Mouse (Mus musculus) lung, embryonic 16.5 days (tissue): Measurements from ENCODE around the gene Grid2. TPM values are rescaled to one million over a fixed set of nuclear protein-coding genes. Genes with fewer than 3 reads are reported as not detected.

Experiments
- ATAC-seq: fragments of 200-750 bp; cut with Nextera tagmentation; 2 replicates; pipeline ENCODE4 v1.8.0; 2017; ENCODE audit warnings: low read depth, mild to moderate bottlenecking, moderate library complexity
- H3K27ac ChIP-seq: fragments of 300-500 bp; sonication (generic); 2 replicates; pipeline ENCODE4 v1.5.1; 2014; ENCODE audit warnings: mild to moderate bottlenecking, control low read depth, low read length
- H3K27me3 ChIP-seq: fragments of 300-500 bp; sonication (generic); 2 replicates; pipeline ENCODE4 v1.6.1; 2014; ENCODE audit warnings: low read depth, low read length, mixed read lengths; ENCODE audit not compliant: control insufficient read depth, insufficient read depth
- H3K36me3 ChIP-seq: fragments of 300-500 bp; sonication (generic); 2 replicates; pipeline ENCODE4 v1.6.1; 2014; ENCODE audit warnings: low read length; ENCODE audit not compliant: control insufficient read depth, insufficient read depth
- H3K4me1 ChIP-seq: fragments of 300-500 bp; sonication (generic); replicated peaks from 2 replicates; pipeline ENCODE4 v1.6.1; 2014; ENCODE audit warnings: low read length, mixed read lengths; ENCODE audit not compliant: control insufficient read depth, insufficient read depth
- H3K4me2 ChIP-seq: fragments of 300-500 bp; sonication (generic); 2 replicates; pipeline ENCODE4 v1.6.1; 2014; ENCODE audit warnings: low read depth, low read length, control low read depth
- H3K4me3 ChIP-seq: fragments of 300-500 bp; sonication (generic); 2 replicates; pipeline ENCODE4 v1.5.1; 2014; ENCODE audit warnings: mild to moderate bottlenecking, low read length, control low read depth
- H3K9ac ChIP-seq: fragments of 300-500 bp; sonication (generic); 2 replicates; pipeline ENCODE4 v1.6.1; 2014; ENCODE audit warnings: low read length, control low read depth
- H3K9me3 ChIP-seq: fragments of 300-500 bp; sonication (generic); 2 replicates; pipeline ENCODE4 v1.6.1; 2016; ENCODE audit warnings: low read length; ENCODE audit not compliant: control insufficient read depth
- WGBS: fragments of 180-500 bp; shearing (Covaris S2); extraction: QIAGEN DNeasy Blood & Tissue Kit; methylation state at CpG from one replicate; pipeline ENCODE4 v1.1.7; 2014; 5-methylcytosine and 5-hydroxymethylcytosine counted together
- polyA plus RNA-seq: library from polyadenylated mRNA; unstranded; fragments of >200 nt; fragmentation: Nextera tagmentation; extraction: Ambion mirVana; gene quantifications from 2 replicates; pipeline ENCODE4 v1.2.1, GENCODE M21; 2015

Gene Grid2
- polyA plus RNA-seq, 1 experiment from 2014 or later: 1.1 TPM

- H3K27me3 ChIP-seq: no peaks in the 10 kb centered on the region
- H3K27ac ChIP-seq: no peak overlapping the region
- no peaks in the 10 kb centered on the region for H3K9me3 ChIP-seq
- H3K9ac ChIP-seq: no peak overlapping the region
- ATAC-seq: no peak
- no peak overlapping the region for H3K4me2 ChIP-seq
- no peak overlapping the region for H3K4me3 ChIP-seq
- no peaks in the 10 kb centered on the region for H3K4me1 ChIP-seq
- 85% methylated on average over 4 of the region's 4 CpGs for WGBS
- H3K36me3 ChIP-seq: no peaks in the 10 kb centered on the region
Observed at GRCm38 (mm10) chr6:64555220-64555619, 1299.5 kb downstream of the Grid2 start.

- no peak overlapping the region for H3K27ac ChIP-seq
- H3K4me2 ChIP-seq: no peak overlapping the region
- ATAC-seq: no peak
- H3K9ac ChIP-seq: no peak overlapping the region
- H3K27me3 ChIP-seq: no peaks in the 10 kb centered on the region
- H3K4me1 ChIP-seq: no peaks in the 10 kb centered on the region
- WGBS: 44% methylated on average over 5 of the region's 5 CpGs
- H3K4me3 ChIP-seq: no peak overlapping the region
- no peaks in the 10 kb centered on the region for H3K9me3 ChIP-seq
- no peaks in the 10 kb centered on the region for H3K36me3 ChIP-seq
Observed at GRCm38 (mm10) chr6:64568599-64568998, 1312.9 kb downstream of the Grid2 start.

GRCm38 (mm10) chr6:64581338-64581737, 1325.7 kb downstream of the Grid2 start:
- ATAC-seq: peak; percentile 95
- Histone ChIP-seq H3K36me3 (no peaks in the 10 kb centered on the region), H3K9ac (no peak overlapping the region), H3K4me1 (no peaks in the 10 kb centered on the region), H3K4me2 (no peak overlapping the region), H3K27me3 (no peaks in the 10 kb centered on the region), H3K9me3 (no peaks in the 10 kb centered on the region), H3K27ac (peak overlapping the region; percentile 68), H3K4me3 (no peak overlapping the region)
- 40% methylated on average over 3 of the region's 3 CpGs for WGBS

- Histone ChIP-seq H3K27me3 (no peaks in the 10 kb centered on the region), H3K4me3 (no peak overlapping the region), H3K36me3 (no peaks in the 10 kb centered on the region), H3K4me1 (no peaks in the 10 kb centered on the region), H3K27ac (no peak overlapping the region), H3K4me2 (no peak overlapping the region), H3K9ac (no peak overlapping the region), H3K9me3 (no peaks in the 10 kb centered on the region)
- WGBS: 80% methylated on average over 7 of the region's 7 CpGs
- no peak for ATAC-seq
Observed at GRCm38 (mm10) chr6:64588487-64589205, 1333.0 kb downstream of the Grid2 start.

GRCm38 (mm10) chr6:64596261-64596660, 1340.6 kb downstream of the Grid2 start:
- WGBS: 64% methylated on average over 7 of the region's 7 CpGs
- no peak for ATAC-seq
- Histone ChIP-seq H3K9ac (no peak overlapping the region), H3K27me3 (no peaks in the 10 kb centered on the region), H3K4me3 (no peak overlapping the region), H3K4me1 (no peaks in the 10 kb centered on the region), H3K36me3 (no peaks in the 10 kb centered on the region), H3K4me2 (no peak overlapping the region), H3K9me3 (no peaks in the 10 kb centered on the region), H3K27ac (no peak overlapping the region)

- Histone ChIP-seq H3K4me2 (no peak overlapping the region), H3K27ac (no peak overlapping the region), H3K9me3 (no peaks in the 10 kb centered on the region), H3K4me1 (no peaks in the 10 kb centered on the region), H3K36me3 (no peaks in the 10 kb centered on the region), H3K4me3 (no peak overlapping the region), H3K9ac (no peak overlapping the region), H3K27me3 (no peaks in the 10 kb centered on the region)
- 44% methylated on average over 2 of the region's 2 CpGs for WGBS
- no peak for ATAC-seq
Observed at GRCm38 (mm10) chr6:64596835-64597234, 1341.2 kb downstream of the Grid2 start.

- H3K9me3 ChIP-seq: no peaks in the 10 kb centered on the region
- H3K36me3 ChIP-seq: no peaks in the 10 kb centered on the region
- no peaks in the 10 kb centered on the region for H3K27me3 ChIP-seq
- no peaks in the 10 kb centered on the region for H3K4me1 ChIP-seq
- no peak overlapping the region for H3K4me2 ChIP-seq
- H3K4me3 ChIP-seq: no peak overlapping the region
- WGBS: 27% methylated on average over 4 of the region's 4 CpGs
- no peak overlapping the region for H3K27ac ChIP-seq
- ATAC-seq: no peak
- H3K9ac ChIP-seq: no peak overlapping the region
Observed at GRCm38 (mm10) chr6:64598144-64598561, 1342.5 kb downstream of the Grid2 start.

GRCm38 (mm10) chr6:64605753-64606152, 1350.1 kb downstream of the Grid2 start:
- Histone ChIP-seq H3K27ac (no peak overlapping the region), H3K9me3 (no peaks in the 10 kb centered on the region), H3K36me3 (no peaks in the 10 kb centered on the region), H3K27me3 (no peaks in the 10 kb centered on the region), H3K9ac (no peak overlapping the region), H3K4me2 (no peak overlapping the region), H3K4me1 (no peaks in the 10 kb centered on the region), H3K4me3 (no peak overlapping the region)
- no peak for ATAC-seq
- 42% methylated on average over 3 of the region's 3 CpGs for WGBS

GRCm38 (mm10) chr6:64607041-64607440, 1351.4 kb downstream of the Grid2 start:
- no peak overlapping the region for H3K27ac ChIP-seq
- H3K4me3 ChIP-seq: no peak overlapping the region
- no peaks in the 10 kb centered on the region for H3K4me1 ChIP-seq
- no peak for ATAC-seq
- WGBS: 91% methylated on average over 1 of the region's 1 CpGs
- H3K36me3 ChIP-seq: no peaks in the 10 kb centered on the region
- H3K4me2 ChIP-seq: no peak overlapping the region
- no peak overlapping the region for H3K9ac ChIP-seq
- H3K27me3 ChIP-seq: no peaks in the 10 kb centered on the region
- H3K9me3 ChIP-seq: no peaks in the 10 kb centered on the region

GRCm38 (mm10) chr6:64607942-64608341, 1352.3 kb downstream of the Grid2 start:
- Histone ChIP-seq H3K4me1 (no peaks in the 10 kb centered on the region), H3K4me3 (no peak overlapping the region), H3K4me2 (no peak overlapping the region), H3K27me3 (no peaks in the 10 kb centered on the region), H3K36me3 (no peaks in the 10 kb centered on the region), H3K9ac (no peak overlapping the region), H3K27ac (no peak overlapping the region), H3K9me3 (no peaks in the 10 kb centered on the region)
- WGBS: 7% methylated on average over 1 of the region's 1 CpGs
- no peak for ATAC-seq
